Mouse (Mus musculus): ENCODE measurements around the gene Pygo2.

The Pygo2 gene

GRCm38 (mm10) chr3:89393605-89394004 is 36.4 kb upstream of the Pygo2 start:
- peak; percentile 98 for DNase-seq

- peak; percentile 84 for DNase-seq
These were observed 35.8 kb upstream of the Pygo2 start, which contains the start of gene Zbtb7b for GRCm38 (mm10) chr3:89394006-89394893. Gene Zbtb7b, minus strand, starts transcription at chr3:89394776.

GRCm38 (mm10) chr3:89394894-89395256 is 35.1 kb upstream of the Pygo2 start:
- DNase-seq, result peak; percentile 83

- DNase-seq, result no peak
These were observed 34.6 kb upstream of the Pygo2 start for GRCm38 (mm10) chr3:89395419-89395805.

GRCm38 (mm10) chr3:89395806-89396653 is 34.0 kb upstream of the Pygo2 start:
- peak; percentile 81 for DNase-seq

GRCm38 (mm10) chr3:89396654-89397005 is 33.4 kb upstream of the Pygo2 start:
- no peak for DNase-seq

- no peak for DNase-seq
These were observed 28.7 kb upstream of the Pygo2 start for GRCm38 (mm10) chr3:89401329-89401728.

GRCm38 (mm10) chr3:89402693-89403092 is 27.3 kb upstream of the Pygo2 start, which contains the start of gene Lenep:
Gene Lenep, minus strand, starts transcription at chr3:89402793.
- no peak for DNase-seq

GRCm38 (mm10) chr3:89406887-89407286 is 23.1 kb upstream of the Pygo2 start:
- no peak for DNase-seq

- no peak for DNase-seq
These were observed 21.6 kb upstream of the Pygo2 start for GRCm38 (mm10) chr3:89408448-89408847.

- DNase-seq, result no peak
These were observed 20.3 kb upstream of the Pygo2 start for GRCm38 (mm10) chr3:89409701-89410100.

GRCm38 (mm10) chr3:89410864-89411263 is 19.1 kb upstream of the Pygo2 start:
- no peak for DNase-seq

- peak; percentile 99 for DNase-seq
These were observed 18.3 kb upstream of the Pygo2 start, which contains the start of gene Flad1 for GRCm38 (mm10) chr3:89411490-89412393. Gene Flad1, minus strand, starts transcription at chr3:89411870.

GRCm38 (mm10) chr3:89416158-89416557 is 13.9 kb upstream of the Pygo2 start:
- DNase-seq, result no peak

GRCm38 (mm10) chr3:89417131-89417530 is 12.9 kb upstream of the Pygo2 start:
- no peak for DNase-seq

GRCm38 (mm10) chr3:89417840-89418169 is 12.2 kb upstream of the Pygo2 start:
- DNase-seq, result no peak

- peak; percentile 91 for DNase-seq
These were observed 11.7 kb upstream of the Pygo2 start, which contains the start of the genes Cks1b and Shc1 for GRCm38 (mm10) chr3:89418170-89418860. Gene Cks1b, minus strand, starts transcription at chr3:89418383. Gene Shc1, plus strand, starts transcription at chr3:89418443.

- DNase-seq, result peak; percentile 88
These were observed 11.2 kb upstream of the Pygo2 start for GRCm38 (mm10) chr3:89418861-89419250.

- DNase-seq, result peak; percentile 78
These were observed 10.4 kb upstream of the Pygo2 start for GRCm38 (mm10) chr3:89419571-89419970.

- no peak for DNase-seq
These were observed 10.0 kb upstream of the Pygo2 start for GRCm38 (mm10) chr3:89419981-89420380.

GRCm38 (mm10) chr3:89420421-89420820 is 9.6 kb upstream of the Pygo2 start:
- DNase-seq, result no peak

All from lung, postnatal 14 days (tissue).